Mouse (Mus musculus) forebrain, embryonic 12.5 days (tissue): ENCODE data around the gene Samd13. TPM values are rescaled to one million over a fixed set of nuclear protein-coding genes. Genes with fewer than 3 reads are reported as not detected.

Source experiments
- ATAC-seq: fragments of 200-750 bp; cut with Nextera tagmentation; 2 replicates; pipeline ENCODE4 v1.8.0; 2017; ENCODE audit warnings: moderate TSS enrichment; ENCODE audit not compliant: low FRiP score
- H3K27ac ChIP-seq: fragments of 300-500 bp; sonication (generic); 2 replicates; pipeline ENCODE4 v1.5.1; 2016; ENCODE audit warnings: mild to moderate bottlenecking
- H3K27me3 ChIP-seq: fragments of 300-500 bp; sonication (generic); 2 replicates; pipeline ENCODE4 v1.6.1; 2016; ENCODE audit warnings: mild to moderate bottlenecking
- H3K36me3 ChIP-seq: fragments of 300-500 bp; sonication (generic); replicated peaks from 2 replicates; pipeline ENCODE4 v1.6.1; 2016; ENCODE audit warnings: mild to moderate bottlenecking
- H3K4me1 ChIP-seq: fragments of 300-500 bp; sonication (generic); 2 replicates; pipeline ENCODE4 v1.6.1; 2016
- H3K4me2 ChIP-seq: fragments of 300-500 bp; sonication (generic); 2 replicates; pipeline ENCODE4 v1.6.1; 2016; ENCODE audit warnings: mild to moderate bottlenecking, moderate library complexity
- H3K4me3 ChIP-seq: fragments of 300-500 bp; sonication (generic); replicated peaks from 2 replicates; pipeline ENCODE4 v1.5.1; 2016; ENCODE audit warnings: mild to moderate bottlenecking
- H3K9ac ChIP-seq: fragments of 300-500 bp; sonication (generic); 2 replicates; pipeline ENCODE4 v1.6.1; 2016; ENCODE audit warnings: mild to moderate bottlenecking
- H3K9me3 ChIP-seq: fragments of 300-500 bp; sonication (generic); 2 replicates; pipeline ENCODE4 v1.6.1; 2016
- WGBS: fragments of 180-500 bp; shearing (Covaris S2); methylation state at CpG from one replicate; pipeline ENCODE4 v1.1.7; 2016; 5-methylcytosine and 5-hydroxymethylcytosine counted together
- polyA plus RNA-seq: library from polyadenylated mRNA; unstranded; fragments of >200 nt; fragmentation: Nextera tagmentation; extraction: Ambion mirVana; gene quantifications from 2 replicates; pipeline ENCODE4 v1.2.1, GENCODE M21; 2016

Samd13 gene
- polyA plus RNA-seq, 1 experiment from 2014 or later = 1.1 TPM

DNA sequence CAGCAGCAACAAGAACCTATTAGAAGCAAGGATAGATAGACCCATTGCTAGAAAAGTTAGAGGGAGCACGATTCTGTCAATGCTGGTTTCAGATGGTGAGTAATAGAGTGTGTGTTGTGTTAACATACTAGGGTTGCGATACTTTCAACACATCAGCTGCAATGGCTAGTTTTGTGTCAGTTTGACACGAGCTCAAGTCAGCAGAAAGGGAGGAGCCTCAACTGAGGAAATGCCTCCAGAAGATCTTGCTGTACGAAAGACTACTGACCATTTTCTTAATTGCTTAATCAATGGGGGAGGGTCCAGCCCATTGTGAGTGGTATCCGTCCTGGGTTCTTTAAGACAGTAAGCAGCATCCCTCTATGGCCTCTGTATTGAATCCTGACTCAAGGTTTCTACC is 7.2 kb upstream of the Samd13 start:
- 79% methylated on average over 5 of the region's 5 CpGs for WGBS
- H3K27me3 ChIP-seq = no peaks in the 10 kb centered on the region
- no peaks in the 10 kb centered on the region for H3K36me3 ChIP-seq
- no peak overlapping the region for H3K9ac ChIP-seq
- H3K9me3 ChIP-seq = no peaks in the 10 kb centered on the region
- no peaks in the 10 kb centered on the region for H3K4me1 ChIP-seq
- no peak overlapping the region for H3K27ac ChIP-seq
- no peak overlapping the region for H3K4me3 ChIP-seq
- no peak overlapping the region for H3K4me2 ChIP-seq
- ATAC-seq = no peak

DNA sequence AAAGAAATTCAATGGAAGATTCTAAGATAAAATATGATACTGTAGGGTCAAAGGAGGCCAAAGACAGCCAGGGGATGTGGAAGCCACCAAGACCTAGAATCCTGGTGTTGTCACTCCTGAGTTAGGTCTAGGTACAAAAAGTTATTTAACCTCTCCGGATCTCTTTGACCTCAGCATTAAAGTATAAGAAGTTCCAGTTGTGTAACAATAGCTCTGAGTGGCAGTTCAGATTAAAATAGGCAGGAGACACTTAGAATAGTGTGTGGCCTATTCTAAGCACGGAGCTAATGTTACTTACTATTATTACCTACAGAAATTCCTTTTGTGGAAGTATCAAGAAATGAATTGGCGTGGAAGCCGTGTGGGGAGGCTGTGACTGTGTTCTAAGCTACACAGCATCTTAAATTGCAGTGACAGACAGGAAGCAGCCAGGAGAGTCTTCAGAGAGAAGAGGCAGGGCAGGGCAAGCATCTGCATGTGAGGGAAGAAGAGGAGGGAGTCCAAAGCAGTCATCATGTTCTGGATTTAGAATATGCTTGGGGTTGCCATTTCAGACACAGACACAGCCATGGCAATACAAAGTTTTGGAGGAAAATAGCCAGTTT is 1.8 kb upstream of the Samd13 start:
- WGBS = 79% methylated on average over 4 of the region's 4 CpGs
- peaks cover 18% of the 10 kb centered on the region for H3K27me3 ChIP-seq
- H3K4me2 ChIP-seq = no peak overlapping the region
- H3K4me1 ChIP-seq = peaks cover 11% of the 10 kb centered on the region
- no peak overlapping the region for H3K9ac ChIP-seq
- no peak overlapping the region for H3K27ac ChIP-seq
- no peaks in the 10 kb centered on the region for H3K36me3 ChIP-seq
- ATAC-seq = no peak
- no peaks in the 10 kb centered on the region for H3K9me3 ChIP-seq
- H3K4me3 ChIP-seq = no peak overlapping the region

DNA sequence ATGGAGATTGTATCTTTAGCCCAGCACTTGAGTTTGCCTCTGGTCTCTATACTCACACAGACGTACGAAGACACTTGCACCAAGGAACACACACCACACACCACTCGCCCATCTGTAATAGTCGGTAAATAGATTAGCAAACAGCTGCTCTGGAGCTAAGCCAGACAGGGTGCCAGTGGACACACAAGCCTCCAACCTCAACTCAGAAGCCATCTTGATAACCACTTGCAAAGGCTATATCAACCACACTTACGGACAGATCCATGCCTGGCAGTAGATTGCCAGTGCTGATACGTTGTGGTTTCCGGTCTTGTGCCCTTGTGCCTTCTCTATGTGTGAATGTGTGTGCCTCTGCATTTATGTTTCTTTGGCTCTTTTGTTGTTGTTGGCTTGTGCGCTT is 1.0 kb upstream of the Samd13 start:
- H3K4me2 ChIP-seq = no peak overlapping the region
- ATAC-seq = no peak
- H3K9me3 ChIP-seq = no peaks in the 10 kb centered on the region
- no peak overlapping the region for H3K9ac ChIP-seq
- H3K4me1 ChIP-seq = peaks cover 17% of the 10 kb centered on the region
- H3K27ac ChIP-seq = no peak overlapping the region
- H3K27me3 ChIP-seq = peaks cover 18% of the 10 kb centered on the region
- H3K4me3 ChIP-seq = no peak overlapping the region
- no peaks in the 10 kb centered on the region for H3K36me3 ChIP-seq
- 89% methylated on average over 8 of the region's 8 CpGs for WGBS

DNA sequence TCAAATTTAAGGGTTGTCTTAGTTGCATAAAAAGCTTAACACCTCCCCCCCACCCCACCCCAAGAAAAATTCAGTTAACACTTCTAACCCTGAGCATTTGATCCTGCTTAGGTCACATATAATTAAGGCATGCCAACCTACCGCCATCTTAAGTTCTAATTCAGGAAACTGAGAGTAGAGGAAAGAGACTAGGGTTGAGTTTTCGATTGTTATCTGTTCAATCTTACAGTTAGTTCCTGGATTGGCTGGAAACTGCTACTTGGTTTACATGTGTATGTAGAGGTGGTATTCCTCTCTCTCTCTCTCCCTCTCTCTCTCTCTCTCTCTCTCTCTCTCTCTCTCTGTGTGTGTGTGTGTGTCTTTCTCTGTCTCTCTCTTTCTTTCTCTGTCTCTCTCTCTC is 2.3 kb downstream of the Samd13 start:
- ATAC-seq = no peak
- no peak overlapping the region for H3K4me3 ChIP-seq
- no peaks in the 10 kb centered on the region for H3K9me3 ChIP-seq
- peaks cover 18% of the 10 kb centered on the region for H3K27me3 ChIP-seq
- H3K9ac ChIP-seq = no peak overlapping the region
- no peaks in the 10 kb centered on the region for H3K36me3 ChIP-seq
- H3K4me2 ChIP-seq = no peak overlapping the region
- no peak overlapping the region for H3K27ac ChIP-seq
- WGBS = 88% methylated on average over 2 of the region's 2 CpGs
- H3K4me1 ChIP-seq = peaks cover 17% of the 10 kb centered on the region

DNA sequence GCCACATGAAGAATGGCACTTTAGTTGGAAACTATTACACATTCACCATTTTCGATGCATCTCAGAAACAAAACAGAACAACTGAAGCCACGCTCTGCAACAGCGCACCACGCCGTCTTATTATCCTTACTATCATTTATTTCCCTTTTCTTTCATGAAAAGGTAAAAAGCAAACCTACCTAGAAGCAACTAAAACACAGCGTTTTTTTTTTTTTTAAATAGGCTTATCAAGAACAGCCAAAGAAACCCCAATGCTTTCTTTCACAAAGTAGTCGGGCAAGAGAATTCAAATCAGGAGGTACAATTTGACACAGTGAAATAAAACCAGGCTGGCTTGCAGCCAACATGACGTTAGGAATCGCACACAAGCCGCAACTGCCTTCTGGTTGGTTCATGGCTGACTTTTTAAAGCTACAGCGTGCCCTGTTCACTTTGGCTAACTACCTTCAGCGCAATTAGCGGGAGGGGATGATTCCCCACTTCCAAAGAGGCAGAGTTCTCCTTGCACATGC is 3.2 kb downstream of the Samd13 start:
- WGBS = 46% methylated on average over 13 of the region's 13 CpGs
- Histone ChIP-seq H3K4me3 (no peak overlapping the region; the same call in 1 of the 2 replicates), H3K9ac (no peak overlapping the region), H3K9me3 (no peaks in the 10 kb centered on the region), H3K36me3 (no peaks in the 10 kb centered on the region), H3K27ac (peak overlapping the region; percentile 36; the same call in 1 of the 2 replicates), H3K27me3 (peaks cover 18% of the 10 kb centered on the region), H3K4me2 (peak overlapping the region; percentile 41), H3K4me1 (peaks cover 17% of the 10 kb centered on the region)
- ATAC-seq = no peak

DNA sequence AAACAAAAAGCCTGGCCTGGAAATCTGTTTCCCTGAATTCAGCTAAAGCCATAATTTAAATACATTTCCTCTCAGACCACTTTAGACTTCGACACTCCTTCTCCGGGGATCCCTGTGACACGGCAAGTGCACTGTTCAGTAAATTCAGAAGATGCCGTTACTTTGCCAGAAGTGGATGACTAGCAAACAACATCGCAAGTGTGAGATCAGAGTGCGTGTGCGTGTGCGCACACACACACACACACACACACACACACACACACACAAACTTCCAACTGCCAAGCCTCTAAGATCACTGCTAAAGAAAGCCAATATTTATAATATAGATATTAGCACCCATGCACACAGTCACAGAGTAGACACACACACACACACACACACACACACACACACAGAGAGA is 3.7 kb downstream of the Samd13 start:
- 76% methylated on average over 8 of the region's 8 CpGs for WGBS
- peaks cover 17% of the 10 kb centered on the region for H3K4me1 ChIP-seq
- peaks cover 18% of the 10 kb centered on the region for H3K27me3 ChIP-seq
- H3K9ac ChIP-seq = no peak overlapping the region
- no peak overlapping the region for H3K4me3 ChIP-seq
- no peaks in the 10 kb centered on the region for H3K9me3 ChIP-seq
- H3K4me2 ChIP-seq = peak overlapping the region; percentile 41; the same call in 1 of the 2 replicates
- H3K36me3 ChIP-seq = no peaks in the 10 kb centered on the region
- ATAC-seq = no peak
- H3K27ac ChIP-seq = no peak overlapping the region

DNA sequence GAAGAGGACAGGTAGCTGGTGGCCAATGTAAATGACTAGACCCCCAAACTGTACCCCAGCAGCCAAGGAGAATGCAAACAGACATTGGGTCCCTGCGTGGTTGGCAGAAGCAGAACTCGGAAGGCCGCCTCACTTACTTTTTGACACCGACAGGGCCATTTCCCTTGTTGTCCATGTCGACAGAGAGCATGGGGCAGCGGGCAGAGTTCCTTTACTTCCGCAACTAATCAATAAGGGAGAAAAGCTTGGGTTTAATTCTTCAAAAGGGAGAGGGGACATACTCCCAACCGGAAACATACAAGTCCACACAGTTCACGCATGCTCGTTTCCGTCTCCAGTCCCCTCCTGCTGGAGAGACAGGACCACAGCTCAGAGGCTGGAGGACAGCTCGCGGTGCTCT is 4.8 kb downstream of the Samd13 start:
- WGBS = 94% methylated on average over 13 of the region's 13 CpGs
- Histone ChIP-seq H3K4me1 (peaks cover 16% of the 10 kb centered on the region), H3K27ac (no peak overlapping the region), H3K9me3 (no peaks in the 10 kb centered on the region), H3K36me3 (no peaks in the 10 kb centered on the region), H3K9ac (no peak overlapping the region), H3K4me2 (no peak overlapping the region), H3K4me3 (no peak overlapping the region), H3K27me3 (peaks cover 11% of the 10 kb centered on the region)
- no peak for ATAC-seq

DNA sequence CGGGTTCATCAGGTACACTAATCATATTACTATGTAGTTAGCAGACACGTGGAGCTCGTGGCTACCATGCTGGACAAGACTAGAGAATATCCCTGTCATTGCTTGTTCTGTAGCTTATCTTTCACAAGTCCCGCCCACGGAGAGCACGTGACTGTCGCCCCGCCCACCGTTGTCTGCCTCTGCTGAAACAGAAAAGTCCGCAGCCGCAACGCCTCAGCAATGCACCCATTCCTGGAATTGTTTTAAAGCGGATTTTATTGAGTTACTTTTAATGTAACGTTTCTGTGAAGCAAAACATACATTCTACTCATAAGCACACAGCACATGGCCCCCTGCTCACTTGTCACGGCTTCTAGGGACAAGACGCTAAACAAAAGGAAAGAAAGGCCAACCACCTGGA is 5.7 kb downstream of the Samd13 start:
- H3K27ac ChIP-seq = no peak overlapping the region
- no peak for ATAC-seq
- no peaks in the 10 kb centered on the region for H3K9me3 ChIP-seq
- peaks cover 13% of the 10 kb centered on the region for H3K4me1 ChIP-seq
- H3K4me3 ChIP-seq = no peak overlapping the region
- H3K27me3 ChIP-seq = peaks cover 7% of the 10 kb centered on the region
- no peak overlapping the region for H3K4me2 ChIP-seq
- 94% methylated on average over 16 of the region's 16 CpGs for WGBS
- no peaks in the 10 kb centered on the region for H3K36me3 ChIP-seq
- H3K9ac ChIP-seq = no peak overlapping the region

DNA sequence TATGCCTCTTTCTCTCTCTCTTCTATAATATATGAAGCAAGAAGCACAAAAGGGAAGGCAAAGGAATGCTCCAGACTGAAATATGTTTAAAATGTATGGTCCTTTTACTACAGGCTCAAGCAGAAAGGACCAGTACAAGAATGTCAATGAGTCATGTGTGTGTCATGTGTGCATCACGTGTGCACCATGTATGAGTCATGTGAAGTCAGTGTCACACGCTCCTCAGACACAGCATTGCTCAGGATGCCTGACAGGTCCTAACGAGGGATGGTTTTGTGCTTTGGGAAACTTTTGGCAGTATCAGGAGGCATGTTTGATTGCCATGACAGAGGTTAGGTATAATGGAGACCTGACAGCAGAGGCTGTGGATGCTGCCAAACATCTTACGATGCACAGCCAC is 9.2 kb downstream of the Samd13 start:
- WGBS = 93% methylated on average over 4 of the region's 4 CpGs
- Histone ChIP-seq H3K4me1 (no peaks in the 10 kb centered on the region), H3K27ac (no peak overlapping the region), H3K27me3 (no peaks in the 10 kb centered on the region), H3K4me3 (no peak overlapping the region), H3K36me3 (no peaks in the 10 kb centered on the region), H3K9me3 (no peaks in the 10 kb centered on the region), H3K4me2 (no peak overlapping the region), H3K9ac (no peak overlapping the region)
- ATAC-seq = no peak

DNA sequence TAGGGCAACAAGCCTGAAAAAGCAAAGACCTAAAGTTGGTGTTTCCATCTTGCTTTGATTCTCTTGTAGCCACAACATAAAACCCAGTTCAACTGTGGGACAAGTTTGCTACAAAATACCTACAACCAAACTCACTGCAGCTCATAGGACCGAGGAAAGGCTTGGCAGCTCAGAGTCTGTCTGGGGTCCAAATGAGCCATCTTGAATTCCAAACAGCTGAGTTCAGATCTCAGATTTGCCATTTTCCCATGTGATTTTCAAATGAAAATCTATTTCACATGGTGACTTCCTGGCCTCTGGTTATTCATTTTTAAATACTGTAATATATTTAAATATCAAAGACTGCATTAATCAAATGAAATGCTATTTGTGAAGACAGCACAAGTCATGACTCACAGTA is 10.3 kb downstream of the Samd13 start:
- no peak for ATAC-seq
- Histone ChIP-seq H3K9ac (no peak overlapping the region), H3K9me3 (no peaks in the 10 kb centered on the region), H3K36me3 (no peaks in the 10 kb centered on the region), H3K27ac (no peak overlapping the region), H3K4me2 (no peak overlapping the region), H3K4me1 (no peaks in the 10 kb centered on the region), H3K27me3 (no peaks in the 10 kb centered on the region), H3K4me3 (no peak overlapping the region)
- 89% methylated on average over 1 of the region's 1 CpGs for WGBS

DNA sequence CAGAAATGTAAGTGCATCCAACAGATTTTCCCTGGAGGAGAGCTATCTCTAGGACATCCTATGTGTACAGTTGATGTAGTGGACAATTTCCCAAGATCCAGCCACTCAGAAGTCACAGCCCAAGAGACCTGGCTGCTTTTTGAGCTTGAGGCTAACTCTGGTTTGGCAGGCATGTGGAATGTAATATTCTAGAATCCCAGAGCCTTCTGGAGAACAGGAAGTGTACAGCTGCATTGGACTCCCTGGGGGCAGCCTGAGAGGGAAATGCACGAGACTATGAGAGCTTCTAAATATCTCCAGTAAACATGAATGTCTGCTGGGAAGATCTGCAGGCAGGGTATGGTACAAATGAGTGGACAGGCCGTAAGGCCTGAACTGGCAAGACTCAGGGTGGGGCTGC is 14.3 kb downstream of the Samd13 start:
- H3K36me3 ChIP-seq = no peaks in the 10 kb centered on the region
- no peak overlapping the region for H3K9ac ChIP-seq
- no peak for ATAC-seq
- 70% methylated on average over 2 of the region's 2 CpGs for WGBS
- H3K9me3 ChIP-seq = no peaks in the 10 kb centered on the region
- H3K4me2 ChIP-seq = no peak overlapping the region
- no peak overlapping the region for H3K4me3 ChIP-seq
- no peaks in the 10 kb centered on the region for H3K4me1 ChIP-seq
- H3K27ac ChIP-seq = no peak overlapping the region
- H3K27me3 ChIP-seq = no peaks in the 10 kb centered on the region

DNA sequence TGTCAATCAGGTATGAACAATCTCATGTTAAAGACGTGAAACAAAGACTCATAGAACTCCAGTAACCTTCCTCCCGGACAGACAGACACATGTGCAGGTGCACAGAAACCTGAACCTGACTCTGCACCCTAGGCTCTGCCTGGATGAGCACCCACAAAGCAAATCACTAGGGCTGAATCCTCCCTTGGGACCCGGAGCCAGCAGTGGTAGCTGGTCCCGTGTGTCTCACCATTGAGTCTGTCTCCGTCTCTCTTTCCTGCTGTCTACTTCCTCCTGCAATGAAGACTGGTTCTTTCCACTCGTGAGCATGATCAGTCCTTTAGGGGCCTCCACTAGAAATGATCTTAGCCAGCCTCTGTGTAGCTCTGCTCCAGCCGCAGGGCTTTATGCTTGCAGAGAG is 23.5 kb downstream of the Samd13 start:
- H3K9ac ChIP-seq = no peak overlapping the region
- no peaks in the 10 kb centered on the region for H3K4me1 ChIP-seq
- H3K9me3 ChIP-seq = no peaks in the 10 kb centered on the region
- WGBS = 80% methylated on average over 7 of the region's 7 CpGs
- H3K27ac ChIP-seq = no peak overlapping the region
- H3K36me3 ChIP-seq = no peaks in the 10 kb centered on the region
- ATAC-seq = no peak
- H3K4me2 ChIP-seq = no peak overlapping the region
- no peak overlapping the region for H3K4me3 ChIP-seq
- H3K27me3 ChIP-seq = no peaks in the 10 kb centered on the region

DNA sequence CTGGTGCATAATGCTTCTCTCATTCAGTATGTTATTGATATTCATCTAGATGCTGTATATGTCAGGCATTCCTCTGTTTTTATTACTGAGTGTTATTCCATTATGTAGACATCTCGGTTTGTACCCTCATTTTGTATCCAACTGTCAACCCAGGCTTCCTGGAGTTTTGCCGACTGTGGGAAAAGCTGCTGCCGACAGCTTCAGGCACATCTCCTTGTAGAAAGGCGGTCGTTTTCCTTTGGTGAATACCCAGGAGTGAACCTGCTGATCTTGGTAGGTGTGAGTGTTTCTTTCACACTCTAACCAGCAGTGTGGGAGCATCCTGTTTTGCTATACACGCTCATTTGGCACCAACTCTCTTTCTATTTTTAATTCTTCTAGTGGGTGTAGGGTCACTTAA is 24.4 kb downstream of the Samd13 start:
- Histone ChIP-seq H3K9me3 (no peaks in the 10 kb centered on the region), H3K36me3 (no peaks in the 10 kb centered on the region), H3K27me3 (no peaks in the 10 kb centered on the region), H3K4me3 (no peak overlapping the region), H3K27ac (no peak overlapping the region), H3K4me1 (no peaks in the 10 kb centered on the region), H3K4me2 (no peak overlapping the region), H3K9ac (no peak overlapping the region)
- WGBS = 76% methylated on average over 6 of the region's 6 CpGs
- ATAC-seq = no peak
